Mouse (Mus musculus) embryonic facial prominence, embryonic 13.5 days (tissue): Measurements from ENCODE around the gene Xlr5a. TPM values are rescaled to one million over a fixed set of nuclear protein-coding genes. Genes with fewer than 3 reads are reported as not detected.

Experiments
- polyA plus RNA-seq: library from polyadenylated mRNA; unstranded; fragments of >200 nt; fragmentation: Nextera tagmentation; extraction: Ambion mirVana; gene quantifications from 2 replicates; pipeline ENCODE4 v1.2.1, GENCODE M21; 2015

The Xlr5a gene
- polyA plus RNA-seq, 1 experiment from 2014 or later: not detected

Other genes starting within 250 kb of the Xlr5a start
- 0.07 and 0.19 TPM in 2 replicates for gene Pnma3, start 228.2 kb downstream of the Xlr5a start, polyA plus RNA-seq
- gene Xlr4a, start 210.5 kb downstream of the Xlr5a start, polyA plus RNA-seq: 0.60 and 0.62 TPM in 2 replicates
- gene Xlr3a, start 195.9 kb downstream of the Xlr5a start, polyA plus RNA-seq: 1.5 and 2.7 TPM in 2 replicates
- 0.08 and 0.14 TPM in 2 replicates for gene Gm14685, start 175.9 kb downstream of the Xlr5a start, polyA plus RNA-seq
- gene Xlr5b, start 144.2 kb downstream of the Xlr5a start, polyA plus RNA-seq: not detected in 2 replicates
- gene DXBay18, start 143.5 kb downstream of the Xlr5a start, polyA plus RNA-seq: not detected in 2 replicates
- not detected in 2 replicates for gene Spin2d, start 116.0 kb downstream of the Xlr5a start, polyA plus RNA-seq
- 10.7 and 11.3 TPM in 2 replicates for gene Xlr3b, start 100.8 kb downstream of the Xlr5a start, polyA plus RNA-seq
- gene Xlr4b, start 78.6 kb downstream of the Xlr5a start, polyA plus RNA-seq: 0.52 and 0.70 TPM in 2 replicates
- 8.8 and 9.3 TPM in 2 replicates for gene F8a, start 64.7 kb downstream of the Xlr5a start, polyA plus RNA-seq
- gene Xlr4c, start 49.8 kb downstream of the Xlr5a start, polyA plus RNA-seq: 0.85 TPM in 1 of 2 replicates, not detected in the other
- 0.15 TPM in 1 of 2 replicates, not detected in the other for gene Xlr3c, start 27.6 kb downstream of the Xlr5a start, polyA plus RNA-seq
- gene Xlr5c, start within 50 bp of the Xlr5a start, polyA plus RNA-seq: not detected in 2 replicates
- not detected in 2 replicates for gene Gm45015, start 43.9 kb upstream of the Xlr5a start, polyA plus RNA-seq
- 14.7 and 18.0 TPM in 2 replicates for gene Zfp275, start 49.6 kb upstream of the Xlr5a start, polyA plus RNA-seq
- not detected in 2 replicates for gene Gm18336, start 105.8 kb upstream of the Xlr5a start, polyA plus RNA-seq
- 0.21 and 0.30 TPM in 2 replicates for gene Zfp92, start 118.1 kb upstream of the Xlr5a start, polyA plus RNA-seq
- gene Trex2, start 142.4 kb upstream of the Xlr5a start, polyA plus RNA-seq: 0.55 TPM in 1 of 2 replicates, not detected in the other
- gene Haus7, start 166.1 kb upstream of the Xlr5a start, polyA plus RNA-seq: 83.0 and 96.2 TPM in 2 replicates
- gene Bgn, start 190.6 kb upstream of the Xlr5a start, polyA plus RNA-seq: 121 and 154 TPM in 2 replicates
- 0.24 and 0.28 TPM in 2 replicates for gene Atp2b3, start 210.1 kb upstream of the Xlr5a start, polyA plus RNA-seq